ENCODE assay signal across 18 mouse cellular contexts in the genomic region with DNA sequence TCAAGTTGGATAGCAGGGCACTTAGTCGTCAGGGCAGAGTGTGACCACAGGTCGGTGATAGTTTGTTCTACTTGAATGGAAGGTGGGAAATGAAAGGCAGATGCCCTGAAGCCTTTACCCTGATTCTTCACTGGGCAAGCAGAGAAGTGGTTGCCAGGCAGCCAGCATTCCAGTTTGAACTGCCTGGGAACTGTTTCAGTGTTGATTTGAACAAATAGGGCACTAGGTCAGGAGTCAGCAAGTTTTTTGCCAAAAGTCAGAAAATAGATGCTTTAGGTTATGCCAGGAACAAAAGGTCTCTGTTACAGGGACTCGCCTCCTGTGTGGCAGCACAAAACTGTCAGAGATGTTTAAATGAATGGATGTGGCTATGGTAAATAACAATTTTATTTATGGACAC. TPM values are rescaled to one million over a fixed set of nuclear protein-coding genes. Genes with fewer than 3 reads are reported as not detected.
DNase-seq lines count a peak whose midpoint lies in the region; ATAC-seq and TF ChIP-seq lines count a peak whose summit lies in the region.
"Had no signal": no experiment of that assay in that cellular context is flagged by ENCODE, and none has a peak within 500 bp of the region (broad histone marks: within the 10 kb centered on the region; RNA-seq: fewer than 3 reads in every experiment).

No protein-coding gene starts in this region.

- intact Hi-C loops in left cerebral cortex, postnatal 4 days (cut with DNase I), result no loop called here
- intact Hi-C loops in left cerebral cortex, adult 2 months (cut with DNase I), result loop anchor here (10.0 kb wide), 1 partner anchor 1073 kb away; no protein-coding TSS in a partner anchor

- H3K9me3 ChIP-seq in forebrain, postnatal 0 days (ENCODE audit: low read length), result no peaks in the 10 kb centered on the region
- H3K9me3 ChIP-seq in forebrain, embryonic 13.5 days (replicated peaks), result no peaks in the 10 kb centered on the region
- H3K9me3 ChIP-seq: forebrain, embryonic 15.5 days; limb, embryonic 10.5 days; liver, embryonic 15.5 days had no signal

- no peak overlapping the region for H3K27ac ChIP-seq in forebrain, postnatal 0 days (ENCODE audit: low read depth, low read length)
- no peak overlapping the region for H3K27ac ChIP-seq in forebrain, embryonic 13.5 days
- no peak overlapping the region for H3K27ac ChIP-seq in left cerebral cortex, adult 2 months
- H3K27ac ChIP-seq: forebrain, embryonic 15.5 days; hindbrain, embryonic 14.5 days; kidney, postnatal 0 days; limb, embryonic 10.5 days; liver, embryonic 15.5 days had no signal

- DNase-seq in forebrain, postnatal 0 days, result no peak
- DNase-seq in left cerebral cortex, postnatal 4 days, result peak; percentile 8
- DNase-seq in left cerebral cortex, adult 2 months (ENCODE audit: extremely low spot score in 1 of 2, low spot score in 2 of 2), result no peak
- peak; percentile 21 for DNase-seq in NIH3T3 (ENCODE audit: low read depth)
- peak; percentile 6 to 15 for DNase-seq in cerebellum, postnatal 10 days
- DNase-seq in urinary bladder, postnatal 14 days (ENCODE audit: low spot score), result no peak
- DNase-seq: heart, adult 18-20 months; right cerebral cortex, postnatal 14 days had no signal

- H3K4me1 ChIP-seq in forebrain, postnatal 0 days (ENCODE audit: insufficient read depth), result no peaks in the 10 kb centered on the region
- H3K4me1 ChIP-seq in forebrain, embryonic 13.5 days, result no peaks in the 10 kb centered on the region
- H3K4me1 ChIP-seq: forebrain, embryonic 15.5 days; limb, embryonic 10.5 days; liver, embryonic 15.5 days had no signal

- TF ChIP-seq CTCF in forebrain, postnatal 0 days (IDR thresholded peaks at IDR 0.05; ENCODE audit: low read depth), result no peak
- no peak for TF ChIP-seq CTCF in left cerebral cortex, adult 2 months (IDR thresholded peaks at IDR 0.05)

- H3K4me3 ChIP-seq in forebrain, postnatal 0 days (ENCODE audit: low read depth, low read length), result no peak overlapping the region
- H3K4me3 ChIP-seq in forebrain, embryonic 13.5 days, result no peak overlapping the region
- H3K4me3 ChIP-seq in left cerebral cortex, adult 2 months, result no peak overlapping the region
- H3K4me3 ChIP-seq: forebrain, embryonic 15.5 days; limb, embryonic 10.5 days; liver, embryonic 15.5 days had no signal

- ATAC-seq in forebrain, postnatal 0 days, result 0 out of 2 replicates have a peak, but pooled peaks have one; percentile 16
- ATAC-seq in forebrain, embryonic 13.5 days, result no peak
- ATAC-seq: forebrain, embryonic 15.5 days had no signal

- H3K9ac ChIP-seq in forebrain, postnatal 0 days, result no peak overlapping the region
- no peak overlapping the region for H3K9ac ChIP-seq in forebrain, embryonic 13.5 days
- H3K9ac ChIP-seq: forebrain, embryonic 15.5 days; hindbrain, embryonic 14.5 days; liver, embryonic 15.5 days had no signal

- H3K4me2 ChIP-seq in forebrain, postnatal 0 days (ENCODE audit: low read depth), result no peak overlapping the region
- H3K4me2 ChIP-seq in forebrain, embryonic 13.5 days, result no peak overlapping the region
- H3K4me2 ChIP-seq: forebrain, embryonic 15.5 days; hindbrain, embryonic 14.5 days; liver, embryonic 15.5 days had no signal

- 83% methylated on average over 3 of the region's 3 CpGs for WGBS in forebrain, postnatal 0 days
- WGBS in forebrain, embryonic 13.5 days, result 81% methylated on average over 3 of the region's 3 CpGs

- no peaks in the 10 kb centered on the region for H3K36me3 ChIP-seq in forebrain, postnatal 0 days (ENCODE audit: insufficient read depth)
- H3K36me3 ChIP-seq in forebrain, embryonic 13.5 days (ENCODE audit: poor library complexity, severe bottlenecking), result no peaks in the 10 kb centered on the region
- H3K36me3 ChIP-seq: forebrain, embryonic 15.5 days; limb, embryonic 10.5 days; liver, embryonic 15.5 days had no signal

- H3K27me3 ChIP-seq in forebrain, postnatal 0 days (ENCODE audit: insufficient read depth, low read length), result no peaks in the 10 kb centered on the region
- H3K27me3 ChIP-seq in forebrain, embryonic 13.5 days, result no peaks in the 10 kb centered on the region
- H3K27me3 ChIP-seq: forebrain, embryonic 15.5 days; liver, embryonic 15.5 days had no signal

RNA-seq across cellular contexts. Expression of gene Tas2r144, which starts 7.2 kb away (rescaled TPM):
- total RNA-seq in forebrain, postnatal 0 days (2014; rRNA removed), result not detected in 2 replicates
- not detected in 2 replicates for polyA plus RNA-seq in forebrain, postnatal 0 days (2015; fragmentation: Nextera tagmentation; extraction: Ambion mirVana)
- polyA plus RNA-seq in forebrain, embryonic 13.5 days (2015; fragmentation: Nextera tagmentation; extraction: Ambion mirVana), result not detected in 2 replicates
- total RNA-seq in left cerebral cortex, postnatal 4 days (2021), result not detected
- total RNA-seq in left cerebral cortex, adult 2 months (2021), result not detected
- total RNA-seq: ES-E14; gastrocnemius, adult 18-20 months; heart, adult 18-20 months; layer of hippocampus, postnatal 25 days had no signal
- polyA plus RNA-seq: forebrain, embryonic 15.5 days; heart, embryonic 16.5 days; hindbrain, embryonic 14.5 days; kidney, postnatal 0 days; limb, embryonic 10.5 days; liver, embryonic 15.5 days had no signal

RNA-seq across cellular contexts. Expression of gene Gstk1, which starts 23.4 kb away (rescaled TPM):
- total RNA-seq in forebrain, postnatal 0 days (2014; rRNA removed), result 6.8 and 7.3 TPM in 2 replicates
- 9.4 and 9.8 TPM in 2 replicates for polyA plus RNA-seq in forebrain, postnatal 0 days (2015; fragmentation: Nextera tagmentation; extraction: Ambion mirVana)
- 13.2 and 14.8 TPM in 2 replicates for polyA plus RNA-seq in forebrain, embryonic 13.5 days (2015; fragmentation: Nextera tagmentation; extraction: Ambion mirVana)
- total RNA-seq in left cerebral cortex, postnatal 4 days (2021), result 1 to 10 TPM; 3.4 to 4.1 TPM
- 10 to 100 TPM in 1 of 2 experiments, 1 to 10 TPM in 1; 9.0 to 10.0 TPM for total RNA-seq in left cerebral cortex, adult 2 months (2021)

RNA-seq across cellular contexts. Expression of gene Tmem139, which starts 39.5 kb away (rescaled TPM):
- not detected in 2 replicates for total RNA-seq in forebrain, postnatal 0 days (2014; rRNA removed)
- polyA plus RNA-seq in forebrain, postnatal 0 days (2015; fragmentation: Nextera tagmentation; extraction: Ambion mirVana), result 0.24 TPM in 1 of 2 replicates, not detected in the other
- polyA plus RNA-seq in forebrain, embryonic 13.5 days (2015; fragmentation: Nextera tagmentation; extraction: Ambion mirVana), result 0.19 TPM in 1 of 2 replicates, not detected in the other
- total RNA-seq in left cerebral cortex, postnatal 4 days (2021), result not detected
- not detected for total RNA-seq in left cerebral cortex, adult 2 months (2021)
- total RNA-seq: layer of hippocampus, postnatal 25 days had no signal
- polyA plus RNA-seq: hindbrain, embryonic 14.5 days had no signal

RNA-seq across cellular contexts. Expression of gene Casp2, which starts 42.5 kb away (rescaled TPM):
- total RNA-seq in forebrain, postnatal 0 days (2014; rRNA removed), result 35.0 and 54.0 TPM in 2 replicates
- polyA plus RNA-seq in forebrain, postnatal 0 days (2015; fragmentation: Nextera tagmentation; extraction: Ambion mirVana), result 21.3 and 24.7 TPM in 2 replicates
- 62.7 and 73.9 TPM in 2 replicates for polyA plus RNA-seq in forebrain, embryonic 13.5 days (2015; fragmentation: Nextera tagmentation; extraction: Ambion mirVana)
- 10 to 100 TPM; 45.5 to 49.7 TPM for total RNA-seq in left cerebral cortex, postnatal 4 days (2021)
- total RNA-seq in left cerebral cortex, adult 2 months (2021), result 10 to 100 TPM; 19.7 to 28.1 TPM

Comparison
In these comparisons a context has a peak if more than half of its experiments do, and no peak if none do; other contexts are left out.
1. DNase-seq: peak in left cerebral cortex, postnatal 4 days (single experiment), NIH3T3 (single experiment) and cerebellum, postnatal 10 days (2 of 2); none in forebrain, postnatal 0 days (single experiment), left cerebral cortex, adult 2 months (0 of 2) and urinary bladder, postnatal 14 days (single experiment).